Mouse (Mus musculus): ENCODE results near the gene Mlxipl. TPM values are rescaled to one million over a fixed set of nuclear protein-coding genes. Genes with fewer than 3 reads are reported as not detected.
A peak's percentile ranks its signal among the peaks of the same experiment; 100 is the strongest.

Mlxipl gene
- total RNA-seq, 4 experiments from 2014 or later = 44.9 to 73.8 (median 51.6) TPM

DNA sequence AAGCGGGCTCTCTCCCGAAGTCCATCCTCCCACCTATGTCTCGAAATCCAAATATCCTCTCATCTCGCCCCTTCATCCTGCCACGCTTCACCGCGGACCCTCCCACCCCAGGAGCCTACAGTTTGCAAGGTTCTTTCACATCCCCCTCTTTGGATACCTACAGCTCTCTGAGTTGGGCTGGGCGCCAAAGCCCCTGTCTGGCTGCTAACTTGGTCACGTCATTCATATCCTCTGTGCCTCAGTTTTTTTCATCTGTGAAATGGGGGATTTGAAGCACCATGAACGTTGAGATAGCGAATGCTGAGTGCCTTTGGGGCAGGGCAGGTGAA is 11.2 kb upstream of the Mlxipl start:
- DNase-seq (ENCODE audit: low spot score in 2 of 2) = no peak

DNA sequence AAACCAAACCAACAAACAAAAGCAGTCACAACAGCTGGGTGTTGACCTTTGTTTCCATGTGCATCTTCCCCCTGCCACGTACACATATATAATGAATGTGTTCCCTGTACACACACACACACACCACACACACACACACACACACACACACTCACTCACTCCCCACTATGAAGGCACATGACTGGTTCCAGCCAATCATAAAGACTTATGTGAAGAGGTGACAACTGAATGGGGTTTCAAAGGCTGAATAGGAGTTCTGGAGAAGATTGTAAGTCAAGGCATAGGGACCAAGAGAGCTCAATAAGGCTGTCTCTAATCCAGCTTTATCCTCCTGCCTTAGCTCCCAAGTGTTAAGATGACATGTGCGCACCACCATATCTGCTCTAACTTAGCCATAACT is 10.1 kb upstream of the Mlxipl start:
- no peak for DNase-seq (ENCODE audit: low spot score in 2 of 2)

DNA sequence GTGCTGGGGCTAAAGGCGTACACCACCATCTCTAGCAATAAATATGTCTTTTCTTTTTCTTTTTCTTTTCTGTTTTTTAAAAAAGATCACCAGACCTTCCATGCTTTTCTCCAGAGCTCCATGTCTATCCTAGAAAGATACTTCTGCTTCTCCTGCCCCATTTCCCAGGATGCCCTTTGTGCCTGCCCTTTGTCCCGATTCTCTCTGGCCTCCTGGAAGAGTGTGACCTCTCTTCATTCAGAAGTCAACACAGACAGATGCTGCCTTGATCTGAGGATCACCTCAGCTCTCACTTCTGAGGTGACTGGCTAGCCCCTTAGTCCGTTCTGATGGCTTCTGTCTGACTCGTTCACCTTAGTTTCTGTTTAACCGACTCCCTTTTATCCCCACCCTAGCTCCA is 9.2 kb upstream of the Mlxipl start:
- no peak for DNase-seq (ENCODE audit: low spot score in 2 of 2)

DNA sequence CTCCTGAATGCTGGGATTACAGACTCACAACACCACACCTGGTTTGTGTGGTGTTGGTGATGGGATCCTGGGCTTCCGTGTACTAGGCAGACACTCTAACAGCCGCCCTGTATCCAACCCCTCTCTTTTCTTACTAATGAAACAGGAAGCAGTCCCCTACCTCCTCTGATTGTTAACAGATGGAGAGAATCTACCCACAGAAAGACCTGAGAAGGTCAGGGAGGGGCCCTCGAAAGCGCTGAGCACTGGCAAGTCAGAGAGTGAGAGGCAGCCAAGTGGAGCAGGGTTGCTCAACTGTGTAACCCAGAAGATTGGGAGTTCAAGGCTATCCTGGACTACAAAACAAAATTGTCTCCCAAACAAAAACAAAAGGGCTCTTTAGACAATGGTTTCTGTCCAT is 2.8 kb upstream of the Mlxipl start:
- DNase-seq (ENCODE audit: low spot score in 2 of 2) = no peak

DNA sequence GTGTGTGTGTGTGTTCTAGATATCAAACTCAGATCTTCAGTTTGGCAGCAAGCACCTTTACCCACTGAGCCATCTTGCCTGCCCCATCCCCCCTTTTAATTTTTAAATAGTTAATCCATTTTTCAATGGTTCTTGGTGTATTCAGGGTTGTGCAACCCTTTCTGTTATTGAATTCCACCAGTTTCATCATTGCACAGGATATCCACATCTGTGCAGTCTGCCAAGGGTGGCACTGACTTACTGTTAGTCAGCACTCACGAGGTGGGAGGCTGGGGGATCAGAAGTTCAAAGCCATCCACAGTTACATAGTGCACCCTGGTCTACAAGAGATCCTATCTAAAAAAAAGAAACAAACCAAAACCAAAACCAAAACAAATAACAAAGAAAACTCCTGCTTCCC is 11.3 kb downstream of the Mlxipl start:
- DNase-seq (ENCODE audit: low spot score in 2 of 2) = no peak

DNA sequence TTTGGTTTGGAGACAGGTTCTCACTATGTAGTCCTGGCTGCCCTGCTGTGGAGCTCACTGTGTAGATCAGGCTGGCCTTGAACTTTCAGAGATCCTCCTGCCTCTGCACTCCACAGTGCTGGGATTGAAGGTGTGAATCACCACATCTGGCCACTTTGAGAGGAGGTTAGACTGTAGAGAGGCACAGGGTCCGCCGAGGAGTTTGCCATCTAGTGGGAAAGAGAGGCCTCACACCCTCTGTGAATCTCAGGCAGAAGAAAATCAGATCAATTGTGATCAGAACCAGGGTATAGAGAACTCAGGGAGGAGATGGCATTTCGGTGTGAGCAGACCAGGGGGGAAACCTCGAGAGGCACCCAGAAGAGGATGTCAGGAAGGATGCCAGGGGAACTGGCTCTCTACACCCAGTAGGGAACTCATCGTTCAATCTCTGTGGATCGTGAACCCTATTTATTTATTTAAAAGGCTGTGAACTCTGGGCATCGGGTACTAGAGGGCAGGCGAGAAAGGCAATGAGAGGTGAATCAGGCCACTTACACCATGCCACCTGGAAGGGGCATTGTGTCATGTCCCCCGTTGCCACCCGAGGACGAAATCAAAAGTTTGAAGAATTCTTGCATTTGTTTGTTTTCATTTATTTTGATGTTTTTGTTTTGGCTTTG is 14.4 kb downstream of the Mlxipl start:
- DNase-seq (ENCODE audit: low spot score in 2 of 2) = no peak

DNA sequence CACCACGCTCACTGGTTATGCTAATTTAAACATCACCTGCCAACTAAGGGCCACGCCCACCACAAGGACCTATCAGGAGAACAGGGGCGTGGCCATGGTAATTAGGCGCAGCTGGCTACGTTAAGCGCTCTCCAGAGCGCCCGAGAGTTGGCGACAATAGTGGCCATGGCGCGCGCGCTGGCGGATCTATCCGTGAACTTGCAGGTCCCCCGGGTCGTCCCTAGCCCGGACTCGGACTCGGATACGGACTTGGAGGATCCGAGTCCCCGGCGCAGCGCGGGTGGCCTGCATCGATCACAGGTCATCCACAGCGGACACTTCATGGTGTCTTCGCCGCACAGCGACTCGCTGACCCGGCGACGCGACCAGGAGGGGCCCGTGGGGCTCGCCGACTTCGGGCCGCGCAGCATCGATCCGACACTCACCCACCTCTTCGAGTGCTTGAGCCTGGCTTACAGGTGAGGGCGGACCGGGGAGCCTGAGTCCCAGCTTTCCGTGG is 17.1 kb downstream of the Mlxipl start:
- DNase-seq (ENCODE audit: low spot score in 2 of 2) = peak; percentile 85 to 92

DNA sequence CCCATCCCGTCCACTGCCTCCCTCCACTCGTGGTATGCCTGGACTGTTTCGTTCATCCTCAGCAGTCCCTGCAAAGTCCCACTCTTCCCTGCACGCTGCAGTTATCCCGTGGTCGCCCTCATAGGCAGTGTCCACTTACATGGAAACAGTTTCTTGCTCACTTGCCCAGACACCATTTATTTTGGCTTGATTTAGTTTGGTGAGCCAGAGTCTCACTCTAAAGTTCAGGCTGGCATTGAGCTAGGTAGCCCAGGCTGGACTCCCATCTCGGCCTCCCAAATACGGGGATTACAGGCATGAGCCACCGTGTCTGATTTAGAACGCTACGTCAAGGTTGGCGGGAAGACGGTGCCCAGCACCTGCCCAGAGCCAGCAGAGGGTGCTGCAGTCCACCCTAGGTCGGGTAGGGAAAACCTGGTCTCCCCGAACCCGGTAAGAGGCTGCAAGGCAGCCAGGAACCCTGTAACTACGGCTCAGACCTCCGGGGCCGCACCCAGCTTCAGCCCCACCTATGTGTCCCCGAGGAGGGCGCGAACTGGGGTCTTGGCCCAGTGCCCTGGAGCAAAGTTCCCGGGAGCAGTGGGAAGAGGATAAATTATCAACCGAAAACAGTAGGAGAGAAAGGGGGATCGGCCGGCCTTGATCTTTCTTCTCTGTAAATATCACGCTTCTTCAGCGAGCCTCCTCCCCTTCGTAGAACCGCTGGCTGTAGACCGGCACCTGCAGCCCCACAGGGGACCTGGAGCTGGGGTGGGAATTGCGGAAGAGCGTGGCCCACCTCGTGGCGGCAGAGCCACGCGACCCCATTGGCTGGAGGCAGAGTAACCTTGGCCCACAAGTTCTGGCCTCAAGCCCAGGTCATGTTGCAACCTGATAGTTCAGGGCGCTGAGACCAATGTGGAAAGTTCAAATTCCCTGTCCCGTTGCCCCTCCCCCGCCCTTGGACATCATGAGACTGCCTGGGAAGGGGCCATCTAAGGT is 18.1 kb downstream of the Mlxipl start:
- peak; percentile 92 for DNase-seq (ENCODE audit: low spot score in 2 of 2)

DNA sequence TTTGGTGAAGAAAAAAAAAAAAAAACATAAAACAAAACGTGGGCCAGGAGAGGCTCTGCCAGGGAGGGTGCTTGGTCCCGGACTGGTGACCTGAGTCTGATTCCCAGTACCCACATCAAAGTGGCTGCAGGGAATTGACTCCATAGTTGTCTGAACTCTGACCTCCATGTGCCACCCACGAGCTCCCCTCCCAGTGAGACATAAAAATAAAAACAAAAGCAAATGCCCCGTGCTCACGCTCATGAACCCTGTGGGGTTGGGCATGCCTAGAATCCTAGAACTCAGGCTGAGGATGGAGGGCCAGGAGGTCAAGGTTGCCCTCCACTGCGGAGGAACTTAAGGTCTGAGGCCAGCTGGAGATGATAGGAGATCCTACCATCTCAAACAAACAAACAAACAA is 19.3 kb downstream of the Mlxipl start:
- DNase-seq (ENCODE audit: low spot score in 2 of 2) = no peak

DNA sequence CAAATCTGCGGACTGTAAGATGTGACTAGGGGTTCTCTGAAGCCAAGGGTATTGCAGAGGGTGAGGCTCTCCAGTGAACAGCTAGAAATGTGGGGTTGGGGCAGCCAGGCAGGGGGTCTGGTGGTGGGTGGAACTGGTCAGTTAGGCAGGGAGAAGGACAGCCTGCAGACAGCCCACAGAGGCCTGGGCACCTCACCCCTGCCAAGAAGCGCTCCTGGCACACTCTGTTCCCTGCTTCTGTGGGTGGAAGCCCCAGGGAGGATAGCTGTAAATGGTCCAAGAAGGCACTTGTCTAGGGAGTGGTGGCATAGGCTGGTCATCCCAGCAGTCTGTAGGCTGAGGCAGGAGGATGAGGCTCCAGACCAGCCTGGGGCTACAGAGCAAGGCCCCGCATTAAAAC is 19.7 kb downstream of the Mlxipl start:
- DNase-seq (ENCODE audit: low spot score in 2 of 2) = peak in 1 of 2 experiments; percentile 36

DNA sequence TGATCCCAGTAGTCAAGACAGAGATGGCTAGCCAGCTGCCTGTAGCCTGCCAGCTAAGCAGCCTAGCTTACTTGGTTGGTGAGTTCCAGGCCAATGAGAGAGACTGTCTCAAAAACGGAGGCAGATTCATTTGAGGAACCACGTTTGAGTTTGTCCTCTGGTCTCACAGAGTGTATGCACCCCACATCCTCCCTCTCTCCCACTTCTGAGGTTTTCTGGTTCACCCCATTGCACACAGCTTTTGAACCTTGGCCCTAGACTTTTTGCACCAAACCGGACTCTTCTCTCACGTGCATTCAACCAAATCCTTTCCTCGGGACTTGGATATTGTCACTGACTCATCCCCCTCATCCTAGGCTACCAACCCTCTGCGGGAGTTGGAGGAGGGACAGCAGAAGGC is 20.3 kb downstream of the Mlxipl start:
- DNase-seq (ENCODE audit: low spot score in 2 of 2) = no peak

DNA sequence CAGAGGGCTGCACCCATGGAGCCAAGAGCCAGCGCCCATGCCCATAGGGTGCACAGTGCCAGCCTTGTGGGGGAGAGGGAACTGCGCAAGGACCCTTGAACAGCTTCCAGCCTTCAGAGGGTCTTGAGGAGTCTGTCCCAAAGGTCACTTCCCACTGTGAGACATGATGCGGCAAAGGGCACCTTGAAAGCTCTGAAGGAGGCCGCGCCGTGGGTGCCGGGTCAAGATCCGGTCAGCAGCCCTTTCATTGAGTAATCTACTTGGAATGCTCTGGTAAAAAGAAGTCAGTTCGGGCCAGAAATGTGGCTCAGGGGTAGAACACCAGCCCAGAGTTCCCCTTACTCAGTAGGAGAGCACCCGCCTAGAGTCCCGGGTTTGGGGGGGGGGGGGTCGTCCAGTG is 24.1 kb downstream of the Mlxipl start:
- DNase-seq (ENCODE audit: low spot score in 2 of 2) = no peak

DNA sequence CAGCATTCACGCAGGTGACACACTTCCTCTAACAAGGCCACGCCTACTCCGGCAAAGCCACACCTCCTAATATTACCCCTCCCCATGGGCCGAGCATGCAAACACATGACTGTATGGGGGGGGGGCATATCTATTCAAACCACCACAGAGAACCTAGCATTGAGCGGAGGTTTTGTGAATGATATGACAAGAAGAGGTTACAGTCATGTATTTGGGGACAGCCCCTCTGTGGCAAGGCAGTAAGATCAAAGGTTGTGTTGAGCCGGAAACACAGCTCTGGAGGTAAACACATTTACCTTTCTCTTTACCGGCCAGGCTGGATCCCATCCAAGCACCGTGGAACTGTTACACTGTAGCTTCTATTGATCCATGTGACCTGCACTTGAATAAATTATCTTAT is 25.6 kb downstream of the Mlxipl start:
- DNase-seq (ENCODE audit: low spot score in 2 of 2) = no peak

DNA sequence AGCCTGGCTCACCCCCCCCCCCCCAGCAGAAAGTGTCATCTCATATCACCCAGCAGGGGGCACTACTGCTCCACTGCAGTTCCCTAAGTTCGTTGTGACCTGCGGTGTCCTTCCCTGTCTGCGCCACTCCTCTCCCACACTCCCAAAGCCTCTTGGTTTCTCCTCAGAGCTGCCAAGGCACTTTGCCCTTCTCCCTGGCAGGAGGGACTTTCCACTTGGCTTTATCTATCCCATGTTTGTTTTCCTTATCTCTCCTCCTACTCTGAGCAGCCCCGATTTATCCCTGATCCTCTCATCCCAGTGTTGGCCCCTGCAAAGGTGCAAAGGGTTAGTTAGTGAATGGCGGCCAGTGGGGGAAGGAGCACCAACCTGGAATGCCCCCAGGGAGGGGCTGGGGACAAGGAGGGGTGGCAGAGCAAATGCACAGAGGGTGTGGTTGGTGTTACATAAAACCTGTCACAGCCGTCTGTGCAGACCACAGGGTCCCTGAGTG is 28.9 kb downstream of the Mlxipl start:
- DNase-seq (ENCODE audit: low spot score in 2 of 2) = peak in 1 of 2 experiments; percentile 52

DNA sequence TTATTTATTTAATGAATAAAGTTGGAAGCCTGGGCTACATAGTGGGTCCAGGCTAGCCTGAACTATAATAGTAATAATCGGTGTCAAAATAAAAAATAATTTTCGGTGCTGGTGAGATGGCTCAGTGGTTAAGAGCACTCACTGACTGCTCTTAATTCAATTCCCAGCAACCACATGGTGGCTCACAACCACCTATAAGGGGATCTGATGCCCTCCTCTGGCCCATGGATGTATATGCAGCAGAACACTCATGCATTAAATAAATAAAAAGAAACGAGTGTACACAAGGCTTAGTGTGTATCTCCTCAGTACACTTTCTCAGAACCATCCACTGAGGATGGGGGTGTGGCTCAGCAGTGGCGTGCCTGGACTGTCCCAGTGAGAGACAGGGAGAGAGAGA is 31.1 kb downstream of the Mlxipl start:
- DNase-seq (ENCODE audit: low spot score in 2 of 2) = no peak

DNA sequence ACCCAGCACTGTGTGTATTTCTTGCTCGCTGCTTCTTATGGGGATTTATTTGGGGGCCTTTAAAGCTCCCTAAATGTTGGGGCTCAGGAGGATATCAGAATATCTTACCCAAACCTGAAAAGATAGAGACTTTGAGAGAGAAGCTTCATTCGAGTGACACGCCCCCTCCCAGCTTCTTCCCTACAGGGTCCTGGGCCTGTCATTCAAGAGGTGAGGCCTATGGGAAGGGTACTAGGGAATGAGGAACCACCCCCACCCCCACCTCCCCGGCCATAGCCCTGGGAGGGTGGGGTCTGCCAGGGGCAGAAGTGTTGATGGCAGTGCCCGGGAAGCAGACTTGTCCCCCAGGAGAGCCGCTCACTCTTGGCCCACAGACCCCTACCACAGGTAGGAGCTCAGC is 36.4 kb downstream of the Mlxipl start:
- no peak for DNase-seq (ENCODE audit: low spot score in 2 of 2)

DNA sequence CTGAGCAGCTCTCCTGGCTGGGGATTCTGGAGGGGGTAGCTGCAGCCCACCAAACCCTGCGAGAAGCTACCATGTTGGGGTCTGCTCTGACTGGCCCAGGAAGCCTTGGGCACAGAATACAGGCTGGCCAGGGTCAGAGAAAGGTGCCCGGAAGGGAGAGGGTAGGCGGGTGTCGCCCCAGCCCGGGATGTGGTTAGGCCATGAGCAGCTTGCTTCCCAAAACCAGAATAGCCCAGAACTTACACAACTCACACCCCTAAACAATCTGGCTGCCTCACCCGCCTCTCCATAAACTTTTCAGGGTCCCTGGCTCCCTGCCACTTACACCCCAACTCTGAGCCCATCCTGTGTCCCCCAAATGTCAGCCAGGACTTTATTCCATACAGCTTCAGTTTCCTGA is 38.0 kb downstream of the Mlxipl start:
- DNase-seq (ENCODE audit: low spot score in 2 of 2) = no peak

DNA sequence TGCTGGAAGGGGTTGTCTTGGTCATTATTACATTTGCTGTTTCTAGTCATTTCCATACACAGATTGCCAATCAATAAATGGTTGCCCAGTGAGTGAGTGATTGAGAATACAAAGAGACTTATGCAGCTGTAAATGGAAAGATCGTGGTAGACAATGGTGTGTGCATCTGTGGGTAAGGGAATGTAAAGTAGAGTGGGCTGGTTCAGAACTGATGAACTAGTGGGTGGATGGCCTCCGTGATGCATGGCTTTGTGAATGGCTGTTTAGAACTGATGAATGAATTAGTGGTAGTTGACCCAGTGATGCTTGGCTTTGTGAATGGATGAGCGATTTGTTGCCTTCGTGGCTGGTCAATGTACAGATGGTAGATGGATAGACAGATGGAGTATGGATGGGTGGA is 40.1 kb downstream of the Mlxipl start:
- DNase-seq (ENCODE audit: low spot score in 2 of 2) = no peak

DNA sequence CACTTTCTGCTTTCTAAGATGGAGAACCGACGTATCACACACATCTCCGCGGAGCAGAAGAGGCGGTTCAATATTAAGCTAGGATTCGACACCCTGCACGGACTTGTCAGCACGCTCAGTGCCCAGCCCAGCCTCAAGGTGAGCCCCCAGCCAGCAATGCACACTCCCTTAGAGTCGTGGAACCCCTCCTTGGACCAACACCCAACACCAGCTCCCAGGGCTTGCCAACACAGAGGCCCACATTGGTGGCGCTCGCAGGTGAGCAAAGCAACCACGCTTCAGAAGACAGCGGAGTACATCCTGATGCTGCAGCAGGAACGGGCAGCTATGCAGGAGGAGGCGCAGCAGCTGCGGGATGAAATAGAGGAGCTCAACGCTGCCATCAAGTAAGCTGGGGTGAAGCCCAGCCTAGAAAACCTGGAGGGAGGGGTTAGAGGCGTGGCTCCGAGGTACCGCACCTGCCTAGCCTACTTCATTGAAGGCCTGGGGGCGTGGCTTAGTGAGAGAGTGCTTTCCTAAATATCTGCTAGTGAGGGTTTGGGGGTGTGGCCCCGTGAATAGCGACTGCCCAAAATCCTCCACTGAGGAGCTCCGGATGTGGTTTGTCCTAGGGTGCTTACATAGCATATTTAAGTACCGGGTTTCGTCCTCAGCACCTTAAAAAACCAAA is 44.2 kb downstream of the Mlxipl start:
- DNase-seq (ENCODE audit: low spot score in 2 of 2) = no peak

DNA sequence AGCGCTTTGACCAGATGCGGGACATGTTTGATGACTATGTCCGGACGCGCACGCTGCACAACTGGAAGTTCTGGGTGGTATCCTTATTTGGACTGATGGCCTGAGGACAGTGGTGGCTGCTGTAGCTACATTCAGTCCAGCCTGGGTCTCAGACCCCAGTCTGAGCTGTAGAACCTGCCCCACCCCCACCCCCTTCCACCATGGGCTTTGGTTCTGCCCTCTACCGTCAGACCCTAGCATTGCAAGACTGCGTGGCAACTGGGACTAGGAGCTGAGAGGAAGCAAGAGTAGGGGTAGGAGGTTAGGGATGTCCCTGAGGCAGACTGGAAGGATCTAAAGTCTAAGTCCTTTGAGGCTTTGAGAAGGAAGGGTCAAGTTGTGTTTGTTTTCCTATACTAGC is 44.8 kb downstream of the Mlxipl start:
- DNase-seq (ENCODE audit: low spot score in 2 of 2) = no peak

DNA sequence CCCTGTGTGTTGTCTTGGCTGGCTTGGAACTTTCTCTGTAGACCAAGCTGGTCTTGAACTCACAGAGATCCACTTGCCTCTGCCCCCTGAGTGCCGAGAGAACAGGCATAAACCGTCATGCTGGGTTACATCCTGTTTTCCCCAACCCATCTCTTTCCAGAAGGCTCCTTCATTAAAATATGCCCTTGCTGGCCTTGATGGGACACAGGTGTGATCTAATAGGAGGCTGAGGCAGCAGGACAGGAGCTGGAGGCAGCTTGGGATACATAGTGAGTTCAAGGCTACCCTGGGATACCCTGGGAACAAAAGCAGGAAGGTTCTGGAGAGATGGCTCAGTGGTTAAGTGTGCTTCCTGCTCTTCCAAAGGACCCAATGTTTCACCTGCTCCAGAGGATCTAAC is 50.2 kb downstream of the Mlxipl start:
- no peak for DNase-seq (ENCODE audit: low spot score in 2 of 2)

DNA sequence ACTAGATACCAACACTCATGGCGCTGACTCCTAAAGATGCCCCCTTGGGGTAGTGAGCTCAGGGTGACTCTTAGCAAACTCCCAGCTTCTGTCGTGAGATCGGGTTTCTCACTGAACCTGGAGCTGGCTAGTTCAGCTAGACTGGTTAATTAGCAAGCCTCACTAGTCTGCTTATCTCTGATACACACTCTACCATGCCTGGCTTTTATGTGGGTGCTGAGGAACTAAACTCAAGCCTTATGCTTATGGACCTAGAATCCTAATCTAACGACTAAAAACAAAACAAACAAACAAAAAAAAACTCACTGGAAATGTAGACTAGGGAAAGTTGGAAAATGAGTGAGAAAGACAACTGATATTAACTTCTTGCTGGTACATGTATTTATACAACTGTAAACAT is 54.8 kb downstream of the Mlxipl start:
- no peak for DNase-seq (ENCODE audit: low spot score in 2 of 2)

All from gastrocnemius, adult 8-10 months (tissue).